Mouse (Mus musculus) kidney, postnatal 25 days (tissue): Measurements from ENCODE around the gene Marcks.

Source experiments
- DNase-seq, 2 experiments: peaks; one replicate each; pipeline ENCODE4 v3.0.0; 2021; ENCODE audit warnings: mixed read lengths in 2 of 2

The Marcks gene

GRCm38 (mm10) chr10:37138778-37139442 is at the start of gene Marcks:
Gene Marcks (minus strand): TSS chr10:37138920.
- peak; percentile 89 to 90 for DNase-seq

GRCm38 (mm10) chr10:37177071-37177470 is 38.4 kb upstream of the Marcks start:
- no peak for DNase-seq

- no peak for DNase-seq
Observed at GRCm38 (mm10) chr10:37172416-37172950, 33.8 kb upstream of the Marcks start.

GRCm38 (mm10) chr10:37171711-37172415 is 33.1 kb upstream of the Marcks start:
- no peak for DNase-seq

- DNase-seq, result no peak
Observed at GRCm38 (mm10) chr10:37170878-37171277, 32.2 kb upstream of the Marcks start.

GRCm38 (mm10) chr10:37170466-37170865 is 31.7 kb upstream of the Marcks start:
- no peak for DNase-seq

- no peak for DNase-seq
Observed at GRCm38 (mm10) chr10:37167527-37167926, 28.8 kb upstream of the Marcks start.

- no peak for DNase-seq
Observed at GRCm38 (mm10) chr10:37159731-37160130, 21.0 kb upstream of the Marcks start.

- DNase-seq, result no peak
Observed at GRCm38 (mm10) chr10:37157156-37157555, 18.4 kb upstream of the Marcks start.

- DNase-seq, result no peak
Observed at GRCm38 (mm10) chr10:37155131-37155530, 16.4 kb upstream of the Marcks start.

- no peak for DNase-seq
Observed at GRCm38 (mm10) chr10:37151539-37152271, 13.0 kb upstream of the Marcks start.

GRCm38 (mm10) chr10:37148016-37148415 is 9.3 kb upstream of the Marcks start:
- DNase-seq, result no peak

- DNase-seq, result no peak
Observed at GRCm38 (mm10) chr10:37145456-37145855, 6.7 kb upstream of the Marcks start.

GRCm38 (mm10) chr10:37141621-37142020 is 2.9 kb upstream of the Marcks start:
- no peak for DNase-seq

GRCm38 (mm10) chr10:37140736-37141451 is 2.2 kb upstream of the Marcks start:
- DNase-seq, result peak; percentile 83 to 92

GRCm38 (mm10) chr10:37140166-37140735 is 1.5 kb upstream of the Marcks start:
- DNase-seq, result peak; percentile 24 to 41

GRCm38 (mm10) chr10:37139443-37140165 is 884 bp upstream of the Marcks start:
- DNase-seq, result peak in 1 of 2 experiments; percentile 14

GRCm38 (mm10) chr10:37138311-37138731 is 399 bp downstream of the Marcks start:
- DNase-seq, result peak; percentile 8 to 37

- DNase-seq, result peak; percentile 50 to 69
Observed at GRCm38 (mm10) chr10:37137531-37138310, 999 bp downstream of the Marcks start.

GRCm38 (mm10) chr10:37136981-37137518 is 1.7 kb downstream of the Marcks start:
- DNase-seq, result peak; percentile 89 to 91
